Mouse (Mus musculus) limb, embryonic 10.5 days (tissue): Measurements from ENCODE around the gene Itpr2. TPM values are rescaled to one million over a fixed set of nuclear protein-coding genes. Genes with fewer than 3 reads are reported as not detected.
A peak's percentile ranks its signal among the peaks of the same experiment; 100 is the strongest.

Experiments used
- DNase-seq: peaks from one replicate; pipeline ENCODE4 v3.0.0-alpha.2; 2017; ENCODE audit warnings: low spot score
- H3K27ac ChIP-seq: fragments of 300-500 bp; sonication (generic); 2 replicates; pipeline ENCODE4 v1.5.1; 2016; ENCODE audit warnings: mild to moderate bottlenecking
- H3K27me3 ChIP-seq: fragments of 300-500 bp; sonication (generic); 2 replicates; pipeline ENCODE4 v1.6.1; 2016; ENCODE audit warnings: low read depth, mild to moderate bottlenecking; ENCODE audit not compliant: poor library complexity, severe bottlenecking
- H3K36me3 ChIP-seq: fragments of 300-500 bp; sonication (generic); 2 replicates; pipeline ENCODE4 v1.6.1; 2016; ENCODE audit warnings: mild to moderate bottlenecking, moderate library complexity
- H3K4me1 ChIP-seq: fragments of 300-500 bp; sonication (generic); 2 replicates; pipeline ENCODE4 v1.6.1; 2016
- H3K4me3 ChIP-seq: fragments of 300-500 bp; sonication (generic); 2 replicates; pipeline ENCODE4 v1.5.1; 2016; ENCODE audit warnings: mild to moderate bottlenecking, moderate library complexity
- H3K9me3 ChIP-seq: fragments of 300-500 bp; sonication (generic); replicated peaks from 2 replicates; pipeline ENCODE4 v1.6.1; 2016; ENCODE audit warnings: mild to moderate bottlenecking
- WGBS: fragments of 180-500 bp; shearing (Covaris S2); methylation state at CpG from one replicate; pipeline ENCODE4 v1.1.7; 2016; 5-methylcytosine and 5-hydroxymethylcytosine counted together
- polyA plus RNA-seq: library from polyadenylated mRNA; unstranded; fragments of >200 nt; fragmentation: Nextera tagmentation; extraction: Ambion mirVana; gene quantifications from 2 replicates; pipeline ENCODE4 v1.2.1, GENCODE M21; 2016

The Itpr2 gene
- polyA plus RNA-seq, 1 experiment from 2014 or later, result 3.7 TPM

- peaks cover 23% of the 10 kb centered on the region for H3K4me1 ChIP-seq
- H3K36me3 ChIP-seq, result no peaks in the 10 kb centered on the region
- 80% methylated on average over 8 of the region's 8 CpGs for WGBS
- no peaks in the 10 kb centered on the region for H3K9me3 ChIP-seq
- H3K27me3 ChIP-seq, result no peaks in the 10 kb centered on the region
- no peak overlapping the region for H3K4me3 ChIP-seq
- H3K27ac ChIP-seq, result 0 out of 2 replicates have a peak overlapping the region, but pooled peaks have one; percentile 10
- no peak for DNase-seq
Measured at GRCm38 (mm10) chr6:146222403-146223063, 279.5 kb downstream of the Itpr2 start.

- H3K9me3 ChIP-seq, result no peaks in the 10 kb centered on the region
- DNase-seq, result no peak
- peaks cover 23% of the 10 kb centered on the region for H3K4me1 ChIP-seq
- H3K27me3 ChIP-seq, result no peaks in the 10 kb centered on the region
- WGBS, result 71% methylated on average over 23 of the region's 23 CpGs
- no peak overlapping the region for H3K4me3 ChIP-seq
- no peaks in the 10 kb centered on the region for H3K36me3 ChIP-seq
- H3K27ac ChIP-seq, result peak overlapping the region; percentile 43; the same call in 1 of the 2 replicates
Measured at GRCm38 (mm10) chr6:146221371-146222336, 280.4 kb downstream of the Itpr2 start.

GRCm38 (mm10) chr6:146220071-146220470 lies 282.0 kb downstream of the Itpr2 start:
- Histone ChIP-seq H3K9me3 (no peaks in the 10 kb centered on the region), H3K4me3 (no peak overlapping the region), H3K27me3 (no peaks in the 10 kb centered on the region), H3K4me1 (peaks cover 29% of the 10 kb centered on the region), H3K27ac (no peak overlapping the region), H3K36me3 (no peaks in the 10 kb centered on the region)
- no peak for DNase-seq
- 80% methylated on average over 5 of the region's 5 CpGs for WGBS

- H3K4me3 ChIP-seq, result no peak overlapping the region
- H3K27ac ChIP-seq, result no peak overlapping the region
- no peaks in the 10 kb centered on the region for H3K36me3 ChIP-seq
- peaks cover 29% of the 10 kb centered on the region for H3K4me1 ChIP-seq
- WGBS, result 91% methylated on average over 12 of the region's 12 CpGs
- no peaks in the 10 kb centered on the region for H3K27me3 ChIP-seq
- no peak for DNase-seq
- no peaks in the 10 kb centered on the region for H3K9me3 ChIP-seq
Measured at GRCm38 (mm10) chr6:146219534-146219933, 282.5 kb downstream of the Itpr2 start.

GRCm38 (mm10) chr6:146215302-146215701 lies 286.7 kb downstream of the Itpr2 start:
- no peak overlapping the region for H3K4me3 ChIP-seq
- no peaks in the 10 kb centered on the region for H3K36me3 ChIP-seq
- H3K27ac ChIP-seq, result no peak overlapping the region
- no peak for DNase-seq
- H3K9me3 ChIP-seq, result no peaks in the 10 kb centered on the region
- WGBS, result 74% methylated on average over 2 of the region's 2 CpGs
- no peaks in the 10 kb centered on the region for H3K27me3 ChIP-seq
- H3K4me1 ChIP-seq, result peaks cover 11% of the 10 kb centered on the region

GRCm38 (mm10) chr6:146212339-146212738 lies 289.7 kb downstream of the Itpr2 start:
- no peaks in the 10 kb centered on the region for H3K9me3 ChIP-seq
- no peaks in the 10 kb centered on the region for H3K27me3 ChIP-seq
- H3K4me3 ChIP-seq, result no peak overlapping the region
- DNase-seq, result no peak
- H3K4me1 ChIP-seq, result peaks cover 17% of the 10 kb centered on the region
- no peaks in the 10 kb centered on the region for H3K36me3 ChIP-seq
- 94% methylated on average over 3 of the region's 3 CpGs for WGBS
- no peak overlapping the region for H3K27ac ChIP-seq

GRCm38 (mm10) chr6:146211233-146211632 lies 290.8 kb downstream of the Itpr2 start:
- no peak overlapping the region for H3K27ac ChIP-seq
- H3K36me3 ChIP-seq, result no peaks in the 10 kb centered on the region
- no peak overlapping the region for H3K4me3 ChIP-seq
- H3K27me3 ChIP-seq, result no peaks in the 10 kb centered on the region
- no peak for DNase-seq
- H3K9me3 ChIP-seq, result no peaks in the 10 kb centered on the region
- 85% methylated on average over 6 of the region's 6 CpGs for WGBS
- H3K4me1 ChIP-seq, result peaks cover 19% of the 10 kb centered on the region

- no peak for DNase-seq
- 68% methylated on average over 6 of the region's 6 CpGs for WGBS
Measured at GRCm38 (mm10) chr6:146208983-146209382, 293.0 kb downstream of the Itpr2 start.

GRCm38 (mm10) chr6:146207204-146207959 lies 294.6 kb downstream of the Itpr2 start:
- DNase-seq, result no peak
- 84% methylated on average over 10 of the region's 10 CpGs for WGBS
- 0 out of 2 replicates have a peak overlapping the region, but pooled peaks have one; percentile 9 for H3K27ac ChIP-seq
- H3K36me3 ChIP-seq, result no peaks in the 10 kb centered on the region
- no peaks in the 10 kb centered on the region for H3K27me3 ChIP-seq
- no peaks in the 10 kb centered on the region for H3K9me3 ChIP-seq
- peaks cover 14% of the 10 kb centered on the region for H3K4me1 ChIP-seq
- no peak overlapping the region for H3K4me3 ChIP-seq

More at GRCm38 (mm10) chr6:146208983-146209382, 293.0 kb downstream of the Itpr2 start:
- H3K36me3 ChIP-seq, result no peaks in the 10 kb centered on the region
- peaks cover 14% of the 10 kb centered on the region for H3K4me1 ChIP-seq
- no peaks in the 10 kb centered on the region for H3K27me3 ChIP-seq
- no peak overlapping the region for H3K4me3 ChIP-seq
- no peak overlapping the region for H3K27ac ChIP-seq
- H3K9me3 ChIP-seq, result no peaks in the 10 kb centered on the region

GRCm38 (mm10) chr6:146205136-146205535 lies 296.9 kb downstream of the Itpr2 start:
- WGBS, result 55% methylated on average over 2 of the region's 2 CpGs
- H3K36me3 ChIP-seq, result no peaks in the 10 kb centered on the region
- no peak for DNase-seq
- H3K4me1 ChIP-seq, result peaks cover 14% of the 10 kb centered on the region
- no peaks in the 10 kb centered on the region for H3K27me3 ChIP-seq
- no peaks in the 10 kb centered on the region for H3K9me3 ChIP-seq
- H3K27ac ChIP-seq, result no peak overlapping the region
- H3K4me3 ChIP-seq, result no peak overlapping the region

GRCm38 (mm10) chr6:146204470-146204869 lies 297.6 kb downstream of the Itpr2 start:
- H3K4me1 ChIP-seq, result peaks cover 14% of the 10 kb centered on the region
- H3K27me3 ChIP-seq, result no peaks in the 10 kb centered on the region
- no peak for DNase-seq
- no peak overlapping the region for H3K27ac ChIP-seq
- H3K4me3 ChIP-seq, result no peak overlapping the region
- no peaks in the 10 kb centered on the region for H3K36me3 ChIP-seq
- WGBS, result 74% methylated on average over 4 of the region's 4 CpGs
- H3K9me3 ChIP-seq, result no peaks in the 10 kb centered on the region

- H3K27me3 ChIP-seq, result no peaks in the 10 kb centered on the region
- 96% methylated on average over 7 of the region's 7 CpGs for WGBS
- no peak overlapping the region for H3K27ac ChIP-seq
- H3K36me3 ChIP-seq, result no peaks in the 10 kb centered on the region
- no peak overlapping the region for H3K4me3 ChIP-seq
- no peaks in the 10 kb centered on the region for H3K9me3 ChIP-seq
- DNase-seq, result no peak
- H3K4me1 ChIP-seq, result no peaks in the 10 kb centered on the region
Measured at GRCm38 (mm10) chr6:146197868-146198379, 304.1 kb downstream of the Itpr2 start.
